In the genomic region with DNA sequence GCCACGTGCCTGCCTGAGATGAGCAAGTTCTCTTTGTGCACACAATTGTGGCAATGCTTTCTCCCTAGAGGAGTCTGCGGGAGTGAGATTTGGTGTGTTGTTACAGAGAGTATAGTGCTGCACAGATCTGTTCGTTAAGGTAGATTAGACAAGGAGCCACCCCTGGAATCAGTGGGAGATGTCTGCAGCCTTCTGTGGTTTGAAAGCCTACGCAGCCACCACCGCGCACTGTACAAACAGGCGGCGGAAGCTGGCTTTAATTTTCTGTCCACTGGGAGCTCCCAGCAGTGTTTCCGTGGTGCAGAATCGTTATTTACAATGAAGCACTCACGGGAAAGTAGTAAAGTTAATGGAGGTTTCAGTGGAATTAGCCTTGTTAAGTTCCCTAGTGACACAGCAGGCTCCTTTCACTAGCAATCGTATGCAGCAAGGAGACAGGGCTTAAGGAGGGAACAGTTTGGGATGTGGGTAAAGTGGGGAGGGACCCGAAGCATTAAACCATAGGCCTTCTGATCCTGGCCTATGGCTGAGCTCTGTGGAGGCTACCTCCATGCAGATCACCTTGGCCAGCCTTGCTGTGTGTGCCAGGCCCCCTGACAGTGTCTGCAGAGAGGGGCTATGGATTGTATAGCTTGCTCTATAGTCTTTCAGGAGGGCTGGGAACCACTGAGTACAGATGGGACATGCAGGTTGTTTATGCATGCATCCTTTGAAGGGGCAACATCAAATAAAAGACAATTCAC, we compare ENCODE assay signal across 8 mouse cellular contexts.
DNase-seq lines count a peak whose midpoint lies in the region; ATAC-seq lines count a peak whose summit lies in the region.
"Had no signal": no experiment of that assay in that cellular context is flagged by ENCODE, and none has a peak within 500 bp of the region (broad histone marks: within the 10 kb centered on the region; RNA-seq: fewer than 3 reads in every experiment).

No protein-coding gene starts in this region.

- no peak overlapping the region for H3K4me2 ChIP-seq in midbrain, embryonic 13.5 days (replicated peaks)
- H3K4me2 ChIP-seq in midbrain, embryonic 11.5 days, result no peak overlapping the region
- no peak overlapping the region for H3K4me2 ChIP-seq in hindbrain, embryonic 12.5 days (replicated peaks)

- ATAC-seq in midbrain, embryonic 13.5 days, result no peak
- ATAC-seq in midbrain, embryonic 11.5 days (ENCODE audit: low FRiP score), result no peak
- no peak for ATAC-seq in hindbrain, embryonic 12.5 days (ENCODE audit: low FRiP score)
- no peak for ATAC-seq in cerebellum, adult (ENCODE audit: insufficient number of reproducible peaks, low FRiP score, low TSS enrichment)

- no peak for DNase-seq in midbrain, embryonic 11.5 days (ENCODE audit: low spot score, missing footprints)
- DNase-seq in limb, embryonic 10.5 days (ENCODE audit: low spot score), result peak; percentile 37
- DNase-seq in right cerebral cortex, postnatal 4 days, result peak; percentile 13
- no peak for DNase-seq in MN1 (ENCODE audit: low spot score)
- DNase-seq: kidney, adult 8-10 months had no signal

- no peaks in the 10 kb centered on the region for H3K36me3 ChIP-seq in midbrain, embryonic 13.5 days
- no peaks in the 10 kb centered on the region for H3K36me3 ChIP-seq in midbrain, embryonic 11.5 days (ENCODE audit: control insufficient read depth, insufficient read depth, low read length)
- no peaks in the 10 kb centered on the region for H3K36me3 ChIP-seq in hindbrain, embryonic 12.5 days
- H3K36me3 ChIP-seq in limb, embryonic 10.5 days, result no peaks in the 10 kb centered on the region

- no peak overlapping the region for H3K4me3 ChIP-seq in midbrain, embryonic 13.5 days (replicated peaks)
- H3K4me3 ChIP-seq in midbrain, embryonic 11.5 days (ENCODE audit: low read depth, low read length), result no peak overlapping the region
- H3K4me3 ChIP-seq in hindbrain, embryonic 12.5 days, result no peak overlapping the region
- no peak overlapping the region for H3K4me3 ChIP-seq in limb, embryonic 10.5 days

- no peak overlapping the region; the same call in 1 of the 2 replicates for H3K9ac ChIP-seq in midbrain, embryonic 13.5 days (replicated peaks)
- H3K9ac ChIP-seq in midbrain, embryonic 11.5 days (ENCODE audit: low read length), result no peak overlapping the region
- H3K9ac ChIP-seq in hindbrain, embryonic 12.5 days, result no peak overlapping the region

- 43% methylated on average over 13 of the region's 13 CpGs for WGBS in midbrain, embryonic 13.5 days
- WGBS in midbrain, embryonic 11.5 days, result 66% methylated on average over 13 of the region's 13 CpGs
- WGBS in hindbrain, embryonic 12.5 days, result 60% methylated on average over 13 of the region's 13 CpGs
- WGBS in limb, embryonic 10.5 days, result 63% methylated on average over 13 of the region's 13 CpGs

- H3K4me1 ChIP-seq in midbrain, embryonic 13.5 days (replicated peaks), result peaks cover 32% of the 10 kb centered on the region
- peaks cover 5% of the 10 kb centered on the region; the same call in 1 of the 2 replicates for H3K4me1 ChIP-seq in midbrain, embryonic 11.5 days (ENCODE audit: control insufficient read depth, insufficient read depth, low read length)
- peaks cover 38% of the 10 kb centered on the region for H3K4me1 ChIP-seq in hindbrain, embryonic 12.5 days
- H3K4me1 ChIP-seq in limb, embryonic 10.5 days, result peaks cover 58% of the 10 kb centered on the region

- peak overlapping the region; percentile 32 for H3K27ac ChIP-seq in midbrain, embryonic 13.5 days
- no peak overlapping the region for H3K27ac ChIP-seq in midbrain, embryonic 11.5 days (ENCODE audit: low read depth, low read length)
- H3K27ac ChIP-seq in hindbrain, embryonic 12.5 days, result 0 out of 2 replicates have a peak overlapping the region, but pooled peaks have one; percentile 12
- peak overlapping the region; percentile 32; the same call in 1 of the 2 replicates for H3K27ac ChIP-seq in limb, embryonic 10.5 days

- no peaks in the 10 kb centered on the region for H3K27me3 ChIP-seq in midbrain, embryonic 13.5 days
- no peaks in the 10 kb centered on the region for H3K27me3 ChIP-seq in midbrain, embryonic 11.5 days (ENCODE audit: control insufficient read depth, insufficient read depth, low read length)
- no peaks in the 10 kb centered on the region for H3K27me3 ChIP-seq in hindbrain, embryonic 12.5 days
- no peaks in the 10 kb centered on the region for H3K27me3 ChIP-seq in limb, embryonic 10.5 days (ENCODE audit: low read depth, poor library complexity, severe bottlenecking)

- no peaks in the 10 kb centered on the region for H3K9me3 ChIP-seq in midbrain, embryonic 13.5 days
- H3K9me3 ChIP-seq in midbrain, embryonic 11.5 days (ENCODE audit: control insufficient read depth, low read length), result no peaks in the 10 kb centered on the region
- no peaks in the 10 kb centered on the region for H3K9me3 ChIP-seq in hindbrain, embryonic 12.5 days (replicated peaks)
- no peaks in the 10 kb centered on the region for H3K9me3 ChIP-seq in limb, embryonic 10.5 days (replicated peaks)

Comparison
In these comparisons a context has a peak if more than half of its experiments do, and no peak if none do; other contexts are left out.
1. DNase-seq: peak in limb, embryonic 10.5 days (single experiment) and right cerebral cortex, postnatal 4 days (single experiment); none in midbrain, embryonic 11.5 days (single experiment) and MN1 (single experiment).